8 mouse cellular contexts compared by ENCODE assay signal in genomic region chr10:84411122-84412105, GRCm38 (mm10). TPM values are rescaled to one million over a fixed set of nuclear protein-coding genes. Genes with fewer than 3 reads are reported as not detected.
DNase-seq lines count a peak whose midpoint lies in the region; ATAC-seq lines count a peak whose summit lies in the region.

No protein-coding gene starts in this region.

- no peak overlapping the region for H3K9ac ChIP-seq in midbrain, embryonic 13.5 days (replicated peaks)
- no peak overlapping the region for H3K9ac ChIP-seq in midbrain, embryonic 14.5 days (replicated peaks; ENCODE audit: low read length)
- peak overlapping the region; percentile 8 for H3K9ac ChIP-seq in heart, embryonic 15.5 days
- H3K9ac ChIP-seq in neural tube, embryonic 15.5 days (replicated peaks) = no peak overlapping the region; the same call in 1 of the 2 replicates

- DNase-seq in gastrocnemius, postnatal 25 days = peak; percentile 40
- DNase-seq in gastrocnemius, postnatal 4 days (ENCODE audit: low spot score in 2 of 2) = no peak
- DNase-seq in midbrain, embryonic 14.5 days = no peak
- DNase-seq in liver = no peak

- H3K4me2 ChIP-seq in midbrain, embryonic 13.5 days (replicated peaks) = no peak overlapping the region
- H3K4me2 ChIP-seq in midbrain, embryonic 14.5 days (ENCODE audit: low read length) = no peak overlapping the region
- H3K4me2 ChIP-seq in heart, embryonic 15.5 days = no peak overlapping the region
- no peak overlapping the region for H3K4me2 ChIP-seq in neural tube, embryonic 15.5 days

- ATAC-seq in midbrain, embryonic 13.5 days = no peak; the same call in 1 of the 2 replicates
- no peak for ATAC-seq in midbrain, embryonic 14.5 days (ENCODE audit: low FRiP score, low TSS enrichment)
- no peak for ATAC-seq in heart, embryonic 15.5 days (replicated peaks; ENCODE audit: insufficient number of reproducible peaks, insufficient read depth, low FRiP score, low read depth)
- ATAC-seq in neural tube, embryonic 15.5 days (ENCODE audit: low FRiP score) = 0 out of 2 replicates have a peak, but pooled peaks have one; percentile 50
- ATAC-seq in erythroid progenitor cell, adult 5-6 weeks (replicated peaks; ENCODE audit: low FRiP score, poor library complexity, severe bottlenecking) = no peak

- H3K9me3 ChIP-seq in midbrain, embryonic 13.5 days = no peaks in the 10 kb centered on the region
- H3K9me3 ChIP-seq in midbrain, embryonic 14.5 days (ENCODE audit: control insufficient read depth, low read length) = no peaks in the 10 kb centered on the region
- H3K9me3 ChIP-seq in heart, embryonic 15.5 days (replicated peaks) = no peaks in the 10 kb centered on the region
- no peaks in the 10 kb centered on the region for H3K9me3 ChIP-seq in neural tube, embryonic 15.5 days (replicated peaks)

- WGBS in midbrain, embryonic 13.5 days = 79% methylated on average over 16 of the region's 16 CpGs
- 78% methylated on average over 16 of the region's 16 CpGs for WGBS in midbrain, embryonic 14.5 days
- WGBS in heart, embryonic 15.5 days = 37% methylated on average over 16 of the region's 16 CpGs
- WGBS in neural tube, embryonic 15.5 days = 80% methylated on average over 16 of the region's 16 CpGs

- H3K27ac ChIP-seq in midbrain, embryonic 13.5 days = peak overlapping the region; percentile 15; the same call in 1 of the 2 replicates
- no peak overlapping the region for H3K27ac ChIP-seq in midbrain, embryonic 14.5 days (replicated peaks; ENCODE audit: low read depth, low read length)
- peak overlapping the region; percentile 79 for H3K27ac ChIP-seq in heart, embryonic 15.5 days
- peak overlapping the region; percentile 37 for H3K27ac ChIP-seq in neural tube, embryonic 15.5 days (replicated peaks)

- no peak overlapping the region for H3K4me3 ChIP-seq in midbrain, embryonic 13.5 days (replicated peaks)
- H3K4me3 ChIP-seq in midbrain, embryonic 14.5 days (replicated peaks; ENCODE audit: low read depth, low read length) = no peak overlapping the region
- no peak overlapping the region for H3K4me3 ChIP-seq in heart, embryonic 15.5 days
- no peak overlapping the region for H3K4me3 ChIP-seq in neural tube, embryonic 15.5 days (replicated peaks)

- H3K27me3 ChIP-seq in midbrain, embryonic 13.5 days = no peaks in the 10 kb centered on the region
- H3K27me3 ChIP-seq in midbrain, embryonic 14.5 days (ENCODE audit: control insufficient read depth, insufficient read depth, low read length) = no peaks in the 10 kb centered on the region
- H3K27me3 ChIP-seq in heart, embryonic 15.5 days = no peaks in the 10 kb centered on the region
- no peaks in the 10 kb centered on the region for H3K27me3 ChIP-seq in neural tube, embryonic 15.5 days (replicated peaks)

- peaks cover 50% of the 10 kb centered on the region for H3K4me1 ChIP-seq in midbrain, embryonic 13.5 days (replicated peaks)
- peaks cover 21% of the 10 kb centered on the region for H3K4me1 ChIP-seq in midbrain, embryonic 14.5 days (ENCODE audit: control insufficient read depth, insufficient read depth, low read length)
- H3K4me1 ChIP-seq in heart, embryonic 15.5 days (replicated peaks) = peaks cover 65% of the 10 kb centered on the region
- H3K4me1 ChIP-seq in neural tube, embryonic 15.5 days = peaks cover 43% of the 10 kb centered on the region

- peaks cover 12% of the 10 kb centered on the region; the same call in 1 of the 2 replicates for H3K36me3 ChIP-seq in midbrain, embryonic 13.5 days
- 0 out of 2 replicates have a peak, but pooled peaks cover 2% of the 10 kb centered on the region for H3K36me3 ChIP-seq in midbrain, embryonic 14.5 days (ENCODE audit: control insufficient read depth, insufficient read depth, low read length)
- peaks cover 8% of the 10 kb centered on the region; the same call in 1 of the 2 replicates for H3K36me3 ChIP-seq in heart, embryonic 15.5 days
- no peaks in the 10 kb centered on the region for H3K36me3 ChIP-seq in neural tube, embryonic 15.5 days

RNA-seq across cellular contexts. Expression of gene Nuak1, which starts 29.0 kb away (rescaled TPM):
- total RNA-seq in gastrocnemius, postnatal 25 days (2021) = 10 to 100 TPM; 12.6 to 19.4 TPM
- total RNA-seq in gastrocnemius, postnatal 4 days (2021) = 10 to 100 TPM; 19.9 to 20.7 TPM
- 4.9 and 5.0 TPM in 2 replicates for polyA plus RNA-seq in midbrain, embryonic 13.5 days (2015; fragmentation: Nextera tagmentation; extraction: Ambion mirVana)
- 5.4 and 9.2 TPM in 2 replicates for polyA plus RNA-seq in midbrain, embryonic 14.5 days (2014; fragmentation: Nextera tagmentation; extraction: Ambion mirVana)
- 3.1 TPM in 2 replicates for polyA plus RNA-seq in heart, embryonic 15.5 days (2015; fragmentation: Nextera tagmentation; extraction: Ambion mirVana)
- polyA plus RNA-seq in neural tube, embryonic 15.5 days (2015; fragmentation: Nextera tagmentation; extraction: Ambion mirVana) = 4.1 and 4.8 TPM in 2 replicates
- total RNA-seq in erythroid progenitor cell, adult 5-6 weeks (2015; ENCODE audit: low replicate concordance) = 2.1 and 4.0 TPM in 2 replicates
- total RNA-seq in erythroid progenitor cell, adult 5-6 weeks (2017; ENCODE audit: low replicate concordance) = 0.64 and 1.4 TPM in 2 replicates
